Mouse (Mus musculus): ENCODE data around the gene Fgr. TPM values are rescaled to one million over a fixed set of nuclear protein-coding genes. Genes with fewer than 3 reads are reported as not detected.
A peak's percentile ranks its signal among the peaks of the same experiment; 100 is the strongest.
"Not testable (repeated sequence)": the region's sequence is repeated elsewhere in the genome, so short reads cannot be mapped to it uniquely, and the experiment has no call there.

Fgr gene
- polyA plus RNA-seq (2012; ENCODE audit: insufficient read depth, insufficient read length, low replicate concordance, missing spikeins): not detected in 2 replicates

GRCm38 (mm10) chr4:132973814-132974398 lies at the start of gene Fgr:
TSS of gene Fgr (plus strand) at chr4:132974095.
- no peak within 1 kb of the TSS for H3K27ac ChIP-seq (ENCODE audit: insufficient read depth, low read depth, low read length)
- WGBS: 50% methylated on average over 21 of the region's 21 CpGs
- no peak for TF ChIP-seq CTCF (IDR thresholded peaks at IDR 0.05; ENCODE audit: insufficient read depth, low read depth, low read length)
- TF ChIP-seq POLR2A (IDR thresholded peaks at IDR 0.05; ENCODE audit: insufficient read depth, low read depth, low read length): no peak
- peaks cover 16% of the 10 kb centered on the region for H3K4me1 ChIP-seq (ENCODE audit: control insufficient read depth, insufficient read depth, low read length)
- H3K4me3 ChIP-seq (ENCODE audit: insufficient read depth, low read depth, low read length): 0 out of 2 replicates have a peak within 1 kb of the TSS, but pooled peaks have one; percentile 7

- WGBS: 78% methylated on average over 2 of the region's 2 CpGs
- H3K4me1 ChIP-seq (ENCODE audit: control insufficient read depth, insufficient read depth, low read length); H3K4me3 ChIP-seq (ENCODE audit: insufficient read depth, low read depth, low read length); H3K27ac ChIP-seq (ENCODE audit: insufficient read depth, low read depth, low read length): not testable (repeated sequence)
Observed at GRCm38 (mm10) chr4:132926520-132926919, 47.4 kb upstream of the Fgr start.

- H3K27ac ChIP-seq (ENCODE audit: insufficient read depth, low read depth, low read length): no peak overlapping the region
- peaks cover 4% of the 10 kb centered on the region; the same call in 1 of the 2 replicates for H3K4me1 ChIP-seq (ENCODE audit: control insufficient read depth, insufficient read depth, low read length)
- 9% methylated on average over 8 of the region's 8 CpGs for WGBS
- H3K4me3 ChIP-seq (ENCODE audit: insufficient read depth, low read depth, low read length): no peak overlapping the region
- no peak for TF ChIP-seq CTCF (IDR thresholded peaks at IDR 0.05; ENCODE audit: insufficient read depth, low read depth, low read length)
- no peak for TF ChIP-seq POLR2A (IDR thresholded peaks at IDR 0.05; ENCODE audit: insufficient read depth, low read depth, low read length)
Observed at GRCm38 (mm10) chr4:132930784-132931183, 43.1 kb upstream of the Fgr start.

GRCm38 (mm10) chr4:132932752-132933404 lies 41.0 kb upstream of the Fgr start:
- Histone ChIP-seq H3K4me3 (ENCODE audit: insufficient read depth, low read depth, low read length) (no peak overlapping the region), H3K27ac (ENCODE audit: insufficient read depth, low read depth, low read length) (no peak overlapping the region)
- 65% methylated on average over 4 of the region's 4 CpGs for WGBS

GRCm38 (mm10) chr4:132934639-132935038 lies 39.3 kb upstream of the Fgr start:
- Histone ChIP-seq H3K4me3 (ENCODE audit: insufficient read depth, low read depth, low read length) (no peak overlapping the region), H3K27ac (ENCODE audit: insufficient read depth, low read depth, low read length) (no peak overlapping the region), H3K4me1 (ENCODE audit: control insufficient read depth, insufficient read depth, low read length) (peaks cover 16% of the 10 kb centered on the region)
- no peak for TF ChIP-seq CTCF (IDR thresholded peaks at IDR 0.05; ENCODE audit: insufficient read depth, low read depth, low read length)
- TF ChIP-seq POLR2A (IDR thresholded peaks at IDR 0.05; ENCODE audit: insufficient read depth, low read depth, low read length): no peak
- 35% methylated on average over 7 of the region's 7 CpGs for WGBS

More at GRCm38 (mm10) chr4:132932752-132933404, 41.0 kb upstream of the Fgr start:
- peaks cover 4% of the 10 kb centered on the region; the same call in 1 of the 2 replicates for H3K4me1 ChIP-seq (ENCODE audit: control insufficient read depth, insufficient read depth, low read length)
- TF ChIP-seq CTCF (IDR thresholded peaks at IDR 0.05; ENCODE audit: insufficient read depth, low read depth, low read length) (no peak), POLR2A (IDR thresholded peaks at IDR 0.05; ENCODE audit: insufficient read depth, low read depth, low read length) (no peak)

- Histone ChIP-seq H3K27ac (ENCODE audit: insufficient read depth, low read depth, low read length) (0 out of 2 replicates have a peak overlapping the region, but pooled peaks have one; percentile 4), H3K4me3 (ENCODE audit: insufficient read depth, low read depth, low read length) (no peak overlapping the region), H3K4me1 (ENCODE audit: control insufficient read depth, insufficient read depth, low read length) (peaks cover 21% of the 10 kb centered on the region)
- 23% methylated on average over 12 of the region's 12 CpGs for WGBS
- TF ChIP-seq POLR2A (IDR thresholded peaks at IDR 0.05; ENCODE audit: insufficient read depth, low read depth, low read length) (no peak), CTCF (IDR thresholded peaks at IDR 0.05; ENCODE audit: insufficient read depth, low read depth, low read length) (0 out of 2 replicates have a peak, but pooled peaks have one; percentile 6)
Observed at GRCm38 (mm10) chr4:132938181-132938941, 35.5 kb upstream of the Fgr start.

- TF ChIP-seq POLR2A (IDR thresholded peaks at IDR 0.05; ENCODE audit: insufficient read depth, low read depth, low read length) (no peak), CTCF (IDR thresholded peaks at IDR 0.05; ENCODE audit: insufficient read depth, low read depth, low read length) (peak; percentile 61)
- no peak overlapping the region for H3K27ac ChIP-seq (ENCODE audit: insufficient read depth, low read depth, low read length)
Observed at GRCm38 (mm10) chr4:132939421-132940127, 34.3 kb upstream of the Fgr start.

DNA sequence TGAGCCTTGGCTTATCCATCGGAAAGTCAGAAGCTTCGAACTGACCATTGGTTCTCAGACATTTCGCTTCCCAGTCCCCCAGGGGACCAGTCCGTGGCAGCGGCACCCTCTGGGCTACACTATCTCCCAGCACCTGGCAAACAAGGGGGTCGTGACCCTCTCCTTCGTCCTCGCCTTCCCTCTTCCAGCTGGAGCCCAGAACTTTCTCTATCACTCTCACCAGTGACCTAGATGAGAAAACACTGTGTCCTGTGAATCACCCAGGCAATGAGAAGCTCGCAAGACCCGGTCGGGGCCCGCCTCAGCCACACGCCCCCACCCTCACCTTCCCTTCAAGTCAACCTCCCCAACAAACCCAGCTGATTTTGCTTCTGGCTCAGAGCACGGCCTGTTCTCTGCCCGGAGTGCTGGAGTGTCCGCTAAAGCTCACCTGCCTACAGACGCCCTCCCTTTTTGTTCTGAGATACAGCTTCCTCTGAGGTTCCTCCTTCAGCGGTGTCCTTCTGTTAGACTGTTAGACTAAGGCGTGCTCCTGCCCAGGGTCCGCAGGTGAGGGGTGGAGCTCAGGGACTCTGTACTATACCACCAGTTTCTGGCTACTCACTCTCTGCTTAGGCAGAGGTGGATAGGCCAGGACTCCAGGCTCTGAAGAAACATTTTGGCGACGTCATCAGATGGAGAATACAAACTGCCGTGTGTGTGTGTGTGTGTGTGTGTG lies 32.7 kb upstream of the Fgr start:
- 72% methylated on average over 23 of the region's 23 CpGs for WGBS
- H3K4me3 ChIP-seq (ENCODE audit: insufficient read depth, low read depth, low read length): no peak overlapping the region
- H3K27ac ChIP-seq (ENCODE audit: insufficient read depth, low read depth, low read length): no peak overlapping the region
- H3K4me1 ChIP-seq (ENCODE audit: control insufficient read depth, insufficient read depth, low read length): peaks cover 26% of the 10 kb centered on the region
- TF ChIP-seq POLR2A (IDR thresholded peaks at IDR 0.05; ENCODE audit: insufficient read depth, low read depth, low read length) (no peak), CTCF (IDR thresholded peaks at IDR 0.05; ENCODE audit: insufficient read depth, low read depth, low read length) (no peak)

More at GRCm38 (mm10) chr4:132939421-132940127, 34.3 kb upstream of the Fgr start:
- 24% methylated on average over 22 of the region's 22 CpGs for WGBS
- Histone ChIP-seq H3K4me3 (ENCODE audit: insufficient read depth, low read depth, low read length) (no peak overlapping the region), H3K4me1 (ENCODE audit: control insufficient read depth, insufficient read depth, low read length) (peaks cover 20% of the 10 kb centered on the region)

Data from olfactory bulb, adult 2 months (tissue).